Mouse (Mus musculus) forebrain, postnatal 0 days (tissue): ENCODE data around the gene Cgas. TPM values are rescaled to one million over a fixed set of nuclear protein-coding genes. Genes with fewer than 3 reads are reported as not detected.
"Not testable (repeated sequence)": the region's sequence is repeated elsewhere in the genome, so short reads cannot be mapped to it uniquely, and the experiment has no call there.

Experiments
- ATAC-seq: fragments of 200-750 bp; cut with Nextera tagmentation; 2 replicates; pipeline ENCODE4 v1.8.0; 2017; ENCODE audit warnings: mild to moderate bottlenecking, moderate library complexity
- DNase-seq: peaks from one replicate; pipeline ENCODE4 v3.0.0-alpha.2; 2015
- H3K27ac ChIP-seq: fragments of 300-500 bp; sonication (generic); 2 replicates; pipeline ENCODE4 v1.5.1; 2014; ENCODE audit warnings: low read depth, mild to moderate bottlenecking, antibody characterized with exemption, low read length, moderate library complexity, mixed read lengths
- H3K27me3 ChIP-seq: fragments of 300-500 bp; sonication (generic); 2 replicates; pipeline ENCODE4 v1.6.1; 2014; ENCODE audit warnings: mild to moderate bottlenecking, low read length, mixed read lengths; ENCODE audit not compliant: insufficient read depth
- H3K36me3 ChIP-seq: fragments of 300-500 bp; sonication (generic); 2 replicates; pipeline ENCODE4 v1.6.1; 2014; ENCODE audit warnings: mild to moderate bottlenecking, moderate library complexity; ENCODE audit not compliant: insufficient read depth
- H3K4me1 ChIP-seq: fragments of 300-500 bp; sonication (generic); 2 replicates; pipeline ENCODE4 v1.6.1; 2014; ENCODE audit warnings: antibody characterized with exemption; ENCODE audit not compliant: insufficient read depth
- H3K4me2 ChIP-seq: fragments of 300-500 bp; sonication (generic); 2 replicates; pipeline ENCODE4 v1.6.1; 2014; ENCODE audit warnings: low read depth, mild to moderate bottlenecking, moderate library complexity
- H3K4me3 ChIP-seq: fragments of 300-500 bp; sonication (generic); 2 replicates; pipeline ENCODE4 v1.5.1; 2014; ENCODE audit warnings: low read depth, low read length, mixed read lengths
- H3K9ac ChIP-seq: fragments of 300-500 bp; sonication (generic); 2 replicates; pipeline ENCODE4 v1.6.1; 2014; ENCODE audit warnings: mild to moderate bottlenecking
- H3K9me3 ChIP-seq: fragments of 300-500 bp; sonication (generic); 2 replicates; pipeline ENCODE4 v1.6.1; 2016; ENCODE audit warnings: low read length
- CTCF ChIP-seq: sonication (generic); IDR thresholded peaks from 2 replicates; pipeline ENCODE4 v1.5.1; 2016; ENCODE audit warnings: antibody characterized with exemption, control low read depth, low read depth
- WGBS: fragments of 180-500 bp; shearing (Covaris S2); extraction: QIAGEN DNeasy Blood & Tissue Kit; methylation state at CpG from one replicate; pipeline ENCODE4 v1.1.7; 2014; 5-methylcytosine and 5-hydroxymethylcytosine counted together
- polyA plus RNA-seq: library from polyadenylated mRNA; unstranded; fragments of >200 nt; fragmentation: Nextera tagmentation; extraction: Ambion mirVana; gene quantifications from 2 replicates; pipeline ENCODE4 v1.2.1, GENCODE M21; 2015
- total RNA-seq: library from RNA; depleted of rRNA; stranded (reverse); fragments of >200 nt; gene quantifications from 2 replicates; pipeline ENCODE4 v1.2.3, GENCODE M21; 2014; rRNA removed

Cgas gene
- total RNA-seq (0.85 and 0.90 TPM in 2 replicates), polyA plus RNA-seq (0.33 and 0.47 TPM in 2 replicates)

DNA sequence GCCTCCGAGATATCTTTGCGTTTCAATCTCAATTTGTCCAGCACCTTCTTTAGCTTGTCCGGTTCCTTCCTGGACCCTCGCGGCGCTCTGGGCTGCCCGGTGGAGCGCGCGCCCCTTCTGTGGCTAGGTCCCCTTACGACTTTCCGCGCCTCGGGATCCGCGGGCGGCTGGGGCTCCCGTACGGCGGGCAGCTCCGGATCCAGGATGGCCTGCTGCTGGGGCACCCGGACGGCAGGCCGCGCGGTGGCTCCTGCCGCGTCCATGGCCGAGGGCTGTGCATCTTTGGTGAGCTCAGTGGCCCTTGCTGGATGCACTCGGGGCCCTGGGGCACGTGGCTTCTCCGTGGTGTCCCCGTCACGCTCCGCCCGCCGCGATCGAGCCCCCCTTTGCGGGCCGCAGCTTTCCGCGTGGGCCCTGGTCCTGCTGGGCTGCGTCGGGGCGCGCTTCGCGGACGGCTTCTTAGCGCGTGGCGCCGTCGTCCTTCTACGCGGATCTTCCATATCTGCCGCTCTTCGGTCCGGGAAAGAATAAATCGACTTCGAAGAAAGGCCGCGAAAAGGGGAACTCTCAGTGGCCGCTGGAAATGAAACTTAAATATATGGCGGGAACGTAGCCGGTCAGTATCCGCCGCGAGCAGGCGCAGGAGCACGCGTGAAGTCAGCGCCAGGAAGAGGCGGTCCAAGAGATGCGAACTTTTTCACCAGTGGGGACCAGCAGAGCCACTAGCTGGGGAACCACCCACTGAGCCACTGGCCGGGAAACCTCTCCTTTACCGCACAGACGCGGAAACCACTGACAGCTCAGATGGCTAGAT lies at the start of gene Cgas:
TSS of gene Cgas (minus strand) at position 659 of the 814 bp plus-strand sequence.
- ATAC-seq (peak; percentile 34), DNase-seq (peak; percentile 28)
- no peak for TF ChIP-seq CTCF
- H3K27me3 ChIP-seq, result peaks cover 60% of the 10 kb centered on the region
- no peak within 1 kb of the TSS for H3K27ac ChIP-seq
- H3K9me3 ChIP-seq, result no peaks in the 10 kb centered on the region
- peak within 1 kb of the TSS; percentile 67 for H3K4me2 ChIP-seq
- H3K9ac ChIP-seq, result peak within 1 kb of the TSS; percentile 28; the same call in 1 of the 2 replicates
- no peaks in the 10 kb centered on the region for H3K36me3 ChIP-seq
- 0 out of 2 replicates have a peak, but pooled peaks cover 3% of the 10 kb centered on the region for H3K4me1 ChIP-seq
- WGBS, result 3% methylated on average over 81 of the region's 81 CpGs
- H3K4me3 ChIP-seq, result peak within 1 kb of the TSS; percentile 40

DNA sequence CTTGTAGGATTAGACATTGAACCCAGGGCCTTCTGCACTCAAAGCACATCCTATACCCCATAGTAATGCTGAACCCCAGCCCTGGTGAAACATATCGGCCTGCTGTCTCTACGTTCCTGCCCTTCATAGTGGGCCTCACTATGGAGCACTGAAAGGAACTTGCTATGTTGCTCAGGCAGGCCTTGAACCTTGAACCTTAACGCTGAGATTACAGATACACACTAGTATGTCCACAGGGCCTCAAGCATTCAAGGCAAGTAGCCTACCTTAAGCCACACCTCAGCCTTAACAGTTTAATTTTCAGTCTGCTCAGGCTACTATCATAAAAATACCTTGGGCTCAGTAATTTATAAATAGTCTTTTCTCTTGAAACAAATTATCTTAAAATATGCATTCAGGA lies 49.2 kb upstream of the Cgas start:
- H3K27me3 ChIP-seq, result no peaks in the 10 kb centered on the region
- no peak for TF ChIP-seq CTCF
- no peak overlapping the region for H3K9ac ChIP-seq
- no peak overlapping the region for H3K27ac ChIP-seq
- H3K4me3 ChIP-seq, result no peak overlapping the region
- no peaks in the 10 kb centered on the region for H3K36me3 ChIP-seq
- H3K9me3 ChIP-seq, result no peaks in the 10 kb centered on the region
- DNase-seq (no peak), ATAC-seq (no peak)
- WGBS, result 91% methylated on average over 3 of the region's 3 CpGs
- no peaks in the 10 kb centered on the region; the same call in 1 of the 2 replicates for H3K4me1 ChIP-seq
- no peak overlapping the region for H3K4me2 ChIP-seq

DNA sequence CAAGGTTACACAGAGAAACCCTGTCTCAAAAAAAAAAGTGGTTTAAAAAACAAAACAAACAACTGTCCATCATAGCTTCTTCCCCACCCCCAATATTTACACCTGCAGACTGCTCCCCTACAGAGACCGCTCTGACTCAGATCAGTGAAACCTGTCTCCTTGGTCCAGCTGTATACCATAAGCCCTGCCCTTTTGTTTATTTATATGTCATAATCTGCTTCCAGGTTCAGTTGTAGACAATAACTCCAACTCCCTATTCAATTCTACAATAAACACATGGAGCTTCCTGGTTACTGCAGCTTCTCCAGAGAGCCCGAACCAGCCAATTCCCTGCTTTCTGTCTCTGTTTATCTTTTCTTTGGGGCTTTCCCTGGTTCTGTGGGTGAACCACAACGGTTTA lies 48.1 kb upstream of the Cgas start:
- no peaks in the 10 kb centered on the region for H3K36me3 ChIP-seq
- H3K27ac ChIP-seq, result no peak overlapping the region
- no peaks in the 10 kb centered on the region; the same call in 1 of the 2 replicates for H3K4me1 ChIP-seq
- DNase-seq (no peak), ATAC-seq (no peak)
- no peak for TF ChIP-seq CTCF
- H3K9me3 ChIP-seq, result no peaks in the 10 kb centered on the region
- H3K9ac ChIP-seq, result no peak overlapping the region
- no peaks in the 10 kb centered on the region for H3K27me3 ChIP-seq
- no peak overlapping the region for H3K4me3 ChIP-seq
- 86% methylated on average over 3 of the region's 3 CpGs for WGBS
- no peak overlapping the region for H3K4me2 ChIP-seq

DNA sequence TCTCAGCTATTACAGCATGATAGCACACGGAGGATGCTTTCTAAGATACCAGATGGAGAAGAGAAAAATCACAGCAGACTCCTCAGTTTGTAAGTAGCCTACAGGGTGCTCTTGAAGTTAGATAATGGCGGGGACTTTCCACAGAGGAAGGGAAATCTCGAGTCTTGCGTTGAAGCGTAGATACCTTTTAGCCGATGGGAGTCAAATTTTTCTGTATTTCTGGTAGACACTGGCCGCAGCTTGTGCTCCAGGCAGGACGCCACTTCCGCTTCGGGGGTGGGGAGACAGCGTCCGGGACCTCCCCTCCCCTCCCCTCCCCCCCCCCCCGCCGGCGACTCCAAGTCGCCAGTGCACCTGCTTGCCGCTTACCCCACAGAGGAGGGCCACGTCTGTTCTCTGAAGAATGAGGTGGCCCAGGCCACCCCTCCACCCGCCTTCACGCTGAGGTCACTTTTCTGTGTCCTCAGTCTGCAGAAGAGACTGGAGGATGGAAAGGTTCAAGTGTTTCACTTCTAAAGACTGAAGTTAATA lies 45.9 kb upstream of the Cgas start, which contains the start of gene Eef1a1:
TSS of gene Eef1a1 (minus strand) at position 262 of the 531 bp plus-strand sequence.
- peak within 1 kb of the TSS; percentile 49 for H3K9ac ChIP-seq
- no peaks in the 10 kb centered on the region; the same call in 1 of the 2 replicates for H3K4me1 ChIP-seq
- DNase-seq, result peak; percentile 35
- TF ChIP-seq CTCF, result no peak
- ATAC-seq, result peak; percentile 61
- WGBS, result 2% methylated on average over 17 of the region's 20 CpGs
- no peaks in the 10 kb centered on the region for H3K36me3 ChIP-seq
- no peaks in the 10 kb centered on the region for H3K9me3 ChIP-seq
- 0 out of 2 replicates have a peak within 1 kb of the TSS, but pooled peaks have one; percentile 35 for H3K27ac ChIP-seq
- H3K4me3 ChIP-seq, result peak within 1 kb of the TSS; percentile 35
- H3K4me2 ChIP-seq, result peak within 1 kb of the TSS; percentile 65
- no peaks in the 10 kb centered on the region for H3K27me3 ChIP-seq

DNA sequence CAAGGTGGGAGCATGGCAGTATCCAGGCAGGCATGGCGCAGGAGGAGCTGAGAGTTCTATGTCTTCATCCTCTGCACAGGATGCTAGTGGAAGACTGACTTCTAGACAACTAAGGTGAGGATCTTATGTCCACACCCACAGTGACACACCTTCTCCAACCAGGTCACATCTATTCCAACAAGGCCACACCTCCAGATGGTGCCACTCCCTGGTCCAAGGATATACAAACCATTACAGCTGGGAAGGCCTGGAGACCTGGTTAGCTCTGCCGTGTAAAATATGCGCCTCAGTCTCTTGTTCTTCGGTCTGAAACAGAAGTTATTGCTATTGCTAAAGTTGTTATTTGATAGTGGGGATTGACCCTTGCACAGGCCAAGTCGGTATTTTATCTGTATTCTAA lies 45.0 kb upstream of the Cgas start:
- H3K27me3 ChIP-seq, H3K4me3 ChIP-seq, ATAC-seq, H3K27ac ChIP-seq, H3K36me3 ChIP-seq, H3K9me3 ChIP-seq, H3K9ac ChIP-seq, H3K4me2 ChIP-seq, DNase-seq, H3K4me1 ChIP-seq: not testable (repeated sequence)
- WGBS, result 97% methylated on average over 5 of the region's 5 CpGs

DNA sequence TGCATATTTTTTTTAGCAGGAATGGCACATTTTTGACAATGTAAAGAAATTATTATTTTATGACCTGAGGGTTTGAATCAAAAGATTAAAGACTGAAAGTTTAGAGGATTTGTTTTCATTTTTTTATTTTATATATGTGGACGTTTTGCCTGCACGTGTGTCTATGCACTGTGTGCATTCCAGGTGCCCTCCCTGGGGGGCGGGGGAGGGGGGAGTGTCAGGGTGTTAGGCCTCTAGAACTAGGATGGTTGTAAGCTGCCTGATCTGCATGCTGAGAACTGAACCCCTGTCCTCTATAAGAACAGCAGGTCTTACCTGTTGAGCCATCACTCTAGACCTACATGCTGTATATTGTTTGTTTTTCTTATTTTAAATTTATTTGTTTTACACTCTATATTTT lies 41.6 kb upstream of the Cgas start:
- TF ChIP-seq CTCF, result no peak
- H3K4me3 ChIP-seq, result no peak overlapping the region
- no peak overlapping the region for H3K4me2 ChIP-seq
- H3K9me3 ChIP-seq, result no peaks in the 10 kb centered on the region
- no peaks in the 10 kb centered on the region for H3K27me3 ChIP-seq
- no peak overlapping the region for H3K27ac ChIP-seq
- WGBS, result 76% methylated on average over 3 of the region's 3 CpGs
- H3K36me3 ChIP-seq, result 0 out of 2 replicates have a peak, but pooled peaks cover under 1% of the 10 kb centered on the region
- no peak overlapping the region for H3K9ac ChIP-seq
- DNase-seq (no peak), ATAC-seq (no peak)
- peaks cover under 1% of the 10 kb centered on the region for H3K4me1 ChIP-seq

DNA sequence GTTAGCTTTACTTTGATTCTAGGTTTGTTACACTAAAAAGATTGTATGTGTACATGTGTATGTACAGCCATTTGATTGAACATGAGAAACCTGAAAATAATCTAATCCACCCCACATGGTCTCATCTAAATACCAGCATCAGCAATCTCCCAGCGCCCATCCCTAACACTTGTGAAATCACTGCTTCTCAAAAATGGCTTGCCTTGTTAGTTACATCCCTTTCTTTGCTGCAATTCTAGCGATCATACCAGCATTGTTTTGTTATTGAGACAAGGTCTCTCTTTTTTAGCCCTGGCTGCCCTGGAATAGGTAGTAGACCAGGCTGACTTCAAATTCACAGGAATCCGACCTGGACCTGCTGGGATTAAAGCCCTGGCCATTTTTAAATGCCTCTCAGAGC lies 39.3 kb upstream of the Cgas start:
- H3K36me3 ChIP-seq, result peaks cover 21% of the 10 kb centered on the region
- H3K9ac ChIP-seq, result peak overlapping the region; percentile 90
- H3K4me2 ChIP-seq, result peak overlapping the region; percentile 58
- no peak for TF ChIP-seq CTCF
- H3K4me1 ChIP-seq, result peaks cover 5% of the 10 kb centered on the region; the same call in 1 of the 2 replicates
- H3K27ac ChIP-seq, result peak overlapping the region; percentile 99
- DNase-seq, result no peak
- no peaks in the 10 kb centered on the region for H3K9me3 ChIP-seq
- no peaks in the 10 kb centered on the region for H3K27me3 ChIP-seq
- ATAC-seq, result peak; percentile 0
- peak overlapping the region; percentile 98 for H3K4me3 ChIP-seq
- WGBS, result 6% methylated on average over 3 of the region's 3 CpGs
